Comparison of ENCODE assay signal across 19 mouse cellular contexts in genomic region chr13:91296521-91297160, GRCm38 (mm10).
DNase-seq lines count a peak whose midpoint lies in the region; ATAC-seq and TF ChIP-seq lines count a peak whose summit lies in the region.
"Had no signal": no experiment of that assay in that cellular context is flagged by ENCODE, and none has a peak within 500 bp of the region (broad histone marks: within the 10 kb centered on the region; RNA-seq: fewer than 3 reads in every experiment).

No protein-coding gene starts in this region.

- peak; percentile 25 for DNase-seq in midbrain, embryonic 14.5 days
- DNase-seq in midbrain, embryonic 10.5 days (ENCODE audit: low spot score): no peak
- peak; percentile 82 for DNase-seq in brain, embryonic 14.5 days (ENCODE audit: low read depth)
- no peak for DNase-seq in natural killer cell, adult 2 months (ENCODE audit: low spot score in 2 of 2)
- DNase-seq: cerebellum, adult 8-10 months; kidney, adult 8-10 months; kidney, postnatal 4 days; layer of hippocampus, postnatal 36 days; right cerebral cortex, postnatal 14 days; thymus, postnatal 4 days had no signal

- H3K4me1 ChIP-seq in midbrain, embryonic 14.5 days (ENCODE audit: control insufficient read depth, insufficient read depth, low read length): no peaks in the 10 kb centered on the region
- H3K4me1 ChIP-seq in midbrain, embryonic 10.5 days: no peaks in the 10 kb centered on the region
- H3K4me1 ChIP-seq in forebrain, embryonic 16.5 days (replicated peaks; ENCODE audit: control insufficient read depth, insufficient read depth, low read length): 0 out of 2 replicates have a peak, but pooled peaks cover 2% of the 10 kb centered on the region
- no peaks in the 10 kb centered on the region for H3K4me1 ChIP-seq in intestine, embryonic 16.5 days (ENCODE audit: control insufficient read depth, insufficient read depth, low read length)
- H3K4me1 ChIP-seq: heart, embryonic 15.5 days; hindbrain, embryonic 12.5 days; limb, embryonic 10.5 days had no signal

- H3K27ac ChIP-seq in midbrain, embryonic 14.5 days (replicated peaks; ENCODE audit: low read depth, low read length): no peak overlapping the region; the same call in 1 of the 2 replicates
- H3K27ac ChIP-seq in midbrain, embryonic 10.5 days (replicated peaks): no peak overlapping the region
- H3K27ac ChIP-seq in forebrain, embryonic 16.5 days (ENCODE audit: low read length): no peak overlapping the region; the same call in 1 of the 2 replicates
- H3K27ac ChIP-seq in intestine, embryonic 16.5 days (ENCODE audit: low read length): no peak overlapping the region
- H3K27ac ChIP-seq: heart, embryonic 15.5 days; hindbrain, embryonic 12.5 days; limb, embryonic 10.5 days had no signal

- H3K36me3 ChIP-seq in midbrain, embryonic 14.5 days (ENCODE audit: control insufficient read depth, insufficient read depth, low read length): no peaks in the 10 kb centered on the region
- no peaks in the 10 kb centered on the region for H3K36me3 ChIP-seq in midbrain, embryonic 10.5 days
- H3K36me3 ChIP-seq in forebrain, embryonic 16.5 days (ENCODE audit: control insufficient read depth, insufficient read depth): no peaks in the 10 kb centered on the region
- no peaks in the 10 kb centered on the region for H3K36me3 ChIP-seq in intestine, embryonic 16.5 days (ENCODE audit: control insufficient read depth, insufficient read depth, low read length)
- H3K36me3 ChIP-seq: heart, embryonic 15.5 days; hindbrain, embryonic 12.5 days; limb, embryonic 10.5 days had no signal

- H3K27me3 ChIP-seq in midbrain, embryonic 14.5 days (ENCODE audit: control insufficient read depth, insufficient read depth, low read length): no peaks in the 10 kb centered on the region
- H3K27me3 ChIP-seq in midbrain, embryonic 10.5 days (ENCODE audit: low read depth, poor library complexity, severe bottlenecking): no peaks in the 10 kb centered on the region
- no peaks in the 10 kb centered on the region for H3K27me3 ChIP-seq in forebrain, embryonic 16.5 days (replicated peaks; ENCODE audit: control insufficient read depth, insufficient read depth, low read length)
- no peaks in the 10 kb centered on the region for H3K27me3 ChIP-seq in intestine, embryonic 16.5 days (replicated peaks; ENCODE audit: control insufficient read depth, insufficient read depth, low read length)
- H3K27me3 ChIP-seq: heart, embryonic 15.5 days; hindbrain, embryonic 12.5 days had no signal

- no peak overlapping the region for H3K4me2 ChIP-seq in midbrain, embryonic 14.5 days (ENCODE audit: low read length)
- H3K4me2 ChIP-seq in forebrain, embryonic 16.5 days (ENCODE audit: low read length): no peak overlapping the region
- H3K4me2 ChIP-seq in intestine, embryonic 16.5 days (ENCODE audit: low read depth, low read length): no peak overlapping the region
- H3K4me2 ChIP-seq: heart, embryonic 15.5 days; hindbrain, embryonic 12.5 days had no signal

- TF ChIP-seq POLR2A in brain, embryonic 14.5 days (IDR thresholded peaks at IDR 0.05; ENCODE audit: borderline replicate concordance, extremely low read depth, insufficient read depth, insufficient read length, poor library complexity, severe bottlenecking): no peak

- no peak overlapping the region for H3K9ac ChIP-seq in midbrain, embryonic 14.5 days (replicated peaks; ENCODE audit: low read length)
- no peak overlapping the region for H3K9ac ChIP-seq in forebrain, embryonic 16.5 days (replicated peaks; ENCODE audit: low read depth, low read length)
- no peak overlapping the region for H3K9ac ChIP-seq in intestine, embryonic 16.5 days (ENCODE audit: low read depth, low read length)
- H3K9ac ChIP-seq: heart, embryonic 15.5 days; hindbrain, embryonic 12.5 days had no signal

- no peak; the same call in 1 of the 2 replicates for ATAC-seq in midbrain, embryonic 14.5 days (ENCODE audit: low FRiP score, low TSS enrichment)
- peak; percentile 91 for ATAC-seq in forebrain, embryonic 16.5 days
- ATAC-seq in megakaryocyte progenitor cell, adult 5-6 weeks (replicated peaks; ENCODE audit: poor library complexity): peak; percentile 98
- no peak for ATAC-seq in CD4-positive, CD25-positive, alpha-beta regulatory T cell, adult 4 months
- ATAC-seq in intestine, embryonic 16.5 days: no peak
- ATAC-seq: lung, postnatal 0 days had no signal

- no peaks in the 10 kb centered on the region for H3K9me3 ChIP-seq in midbrain, embryonic 14.5 days (ENCODE audit: control insufficient read depth, low read length)
- H3K9me3 ChIP-seq in midbrain, embryonic 10.5 days (replicated peaks): peaks cover 6% of the 10 kb centered on the region; the same call in 1 of the 2 replicates
- no peaks in the 10 kb centered on the region for H3K9me3 ChIP-seq in forebrain, embryonic 16.5 days (ENCODE audit: control insufficient read depth, low read length)
- peaks cover 2% of the 10 kb centered on the region; the same call in 1 of the 2 replicates for H3K9me3 ChIP-seq in intestine, embryonic 16.5 days (ENCODE audit: control insufficient read depth, low read length)
- H3K9me3 ChIP-seq: heart, embryonic 15.5 days; limb, embryonic 10.5 days had no signal

- no peak for TF ChIP-seq CTCF in brain, embryonic 14.5 days (IDR thresholded peaks at IDR 0.05; ENCODE audit: borderline replicate concordance, extremely low read depth, insufficient read depth, insufficient read length)

- no peak overlapping the region for H3K4me3 ChIP-seq in midbrain, embryonic 14.5 days (replicated peaks; ENCODE audit: low read depth, low read length)
- no peak overlapping the region for H3K4me3 ChIP-seq in midbrain, embryonic 10.5 days
- H3K4me3 ChIP-seq in forebrain, embryonic 16.5 days (replicated peaks; ENCODE audit: low read length): no peak overlapping the region
- H3K4me3 ChIP-seq in intestine, embryonic 16.5 days (ENCODE audit: low read length): no peak overlapping the region
- H3K4me3 ChIP-seq: heart, embryonic 15.5 days; hindbrain, embryonic 12.5 days; limb, embryonic 10.5 days; myocyte had no signal

- 69% methylated on average over 5 of the region's 5 CpGs for WGBS in midbrain, embryonic 14.5 days
- WGBS in midbrain, embryonic 10.5 days: 80% methylated on average over 5 of the region's 5 CpGs
- 36% methylated on average over 5 of the region's 5 CpGs for WGBS in forebrain, embryonic 16.5 days
- WGBS in intestine, embryonic 16.5 days: 79% methylated on average over 5 of the region's 5 CpGs

Comparison
In these comparisons a context has a peak if more than half of its experiments do, and no peak if none do; other contexts are left out.
1. DNase-seq: peak in midbrain, embryonic 14.5 days (single experiment) and brain, embryonic 14.5 days (single experiment); none in midbrain, embryonic 10.5 days (single experiment) and natural killer cell, adult 2 months (0 of 2).
2. ATAC-seq: peak in forebrain, embryonic 16.5 days (single experiment) and megakaryocyte progenitor cell, adult 5-6 weeks (single experiment); none in midbrain, embryonic 14.5 days (single experiment), CD4-positive, CD25-positive, alpha-beta regulatory T cell, adult 4 months (single experiment) and intestine, embryonic 16.5 days (single experiment).